Mouse (Mus musculus): ENCODE measurements around the gene Med18. TPM values are rescaled to one million over a fixed set of nuclear protein-coding genes. Genes with fewer than 3 reads are reported as not detected.
A peak's percentile ranks its signal among the peaks of the same experiment; 100 is the strongest.

The Med18 gene
- polyA plus RNA-seq, 1 experiment = 6.4 TPM

- peaks cover 32% of the 10 kb centered on the region for H3K4me1 ChIP-seq (ENCODE audit: control insufficient read depth, insufficient read depth, low read length)
- H3K4me3 ChIP-seq (ENCODE audit: insufficient read depth, low read length) = no peak overlapping the region
- TF ChIP-seq POLR2A (IDR thresholded peaks at IDR 0.05; ENCODE audit: borderline replicate concordance, low read depth, low read length) (no peak), CTCF (IDR thresholded peaks at IDR 0.05; ENCODE audit: low read depth, low read length) (no peak)
- H3K27ac ChIP-seq (ENCODE audit: insufficient read depth, low read depth, low read length) = no peak overlapping the region
These were observed 37.9 kb upstream of the Med18 start for GRCm38 (mm10) chr4:132501639-132502038.

- no peak overlapping the region for H3K4me3 ChIP-seq (ENCODE audit: insufficient read depth, low read length)
- H3K4me1 ChIP-seq (ENCODE audit: control insufficient read depth, insufficient read depth, low read length) = peaks cover 44% of the 10 kb centered on the region
- TF ChIP-seq CTCF (IDR thresholded peaks at IDR 0.05; ENCODE audit: low read depth, low read length) (no peak), POLR2A (IDR thresholded peaks at IDR 0.05; ENCODE audit: borderline replicate concordance, low read depth, low read length) (no peak)
- no peak overlapping the region for H3K27ac ChIP-seq (ENCODE audit: insufficient read depth, low read depth, low read length)
These were observed 30.7 kb upstream of the Med18 start for GRCm38 (mm10) chr4:132494271-132494918.

GRCm38 (mm10) chr4:132492178-132493060, 28.7 kb upstream of the Med18 start:
- H3K4me3 ChIP-seq (ENCODE audit: insufficient read depth, low read length) = no peak overlapping the region
- no peak for TF ChIP-seq CTCF (IDR thresholded peaks at IDR 0.05; ENCODE audit: low read depth, low read length)
- TF ChIP-seq POLR2A (IDR thresholded peaks at IDR 0.05; ENCODE audit: borderline replicate concordance, low read depth, low read length) = no peak
- no peak overlapping the region for H3K27ac ChIP-seq (ENCODE audit: insufficient read depth, low read depth, low read length)
- peaks cover 55% of the 10 kb centered on the region for H3K4me1 ChIP-seq (ENCODE audit: control insufficient read depth, insufficient read depth, low read length)

GRCm38 (mm10) chr4:132491748-132492147, 28.0 kb upstream of the Med18 start:
- no peak for TF ChIP-seq POLR2A (IDR thresholded peaks at IDR 0.05; ENCODE audit: borderline replicate concordance, low read depth, low read length)
- no peak for TF ChIP-seq CTCF (IDR thresholded peaks at IDR 0.05; ENCODE audit: low read depth, low read length)
- Histone ChIP-seq H3K27ac (ENCODE audit: insufficient read depth, low read depth, low read length) (peak overlapping the region; percentile 4; the same call in 1 of the 2 replicates), H3K4me1 (ENCODE audit: control insufficient read depth, insufficient read depth, low read length) (peaks cover 55% of the 10 kb centered on the region), H3K4me3 (ENCODE audit: insufficient read depth, low read length) (no peak overlapping the region)

GRCm38 (mm10) chr4:132491057-132491456, 27.3 kb upstream of the Med18 start:
- H3K27ac ChIP-seq (ENCODE audit: insufficient read depth, low read depth, low read length) = no peak overlapping the region
- H3K4me3 ChIP-seq (ENCODE audit: insufficient read depth, low read length) = no peak overlapping the region
- peaks cover 55% of the 10 kb centered on the region for H3K4me1 ChIP-seq (ENCODE audit: control insufficient read depth, insufficient read depth, low read length)
- TF ChIP-seq POLR2A (IDR thresholded peaks at IDR 0.05; ENCODE audit: borderline replicate concordance, low read depth, low read length) (no peak), CTCF (IDR thresholded peaks at IDR 0.05; ENCODE audit: low read depth, low read length) (no peak)

GRCm38 (mm10) chr4:132490273-132491010, 26.7 kb upstream of the Med18 start:
- TF ChIP-seq POLR2A (IDR thresholded peaks at IDR 0.05; ENCODE audit: borderline replicate concordance, low read depth, low read length) = no peak
- no peak for TF ChIP-seq CTCF (IDR thresholded peaks at IDR 0.05; ENCODE audit: low read depth, low read length)
- Histone ChIP-seq H3K4me1 (ENCODE audit: control insufficient read depth, insufficient read depth, low read length) (peaks cover 51% of the 10 kb centered on the region), H3K4me3 (ENCODE audit: insufficient read depth, low read length) (no peak overlapping the region), H3K27ac (ENCODE audit: insufficient read depth, low read depth, low read length) (no peak overlapping the region)

GRCm38 (mm10) chr4:132488976-132489375, 25.3 kb upstream of the Med18 start:
- no peak overlapping the region for H3K27ac ChIP-seq (ENCODE audit: insufficient read depth, low read depth, low read length)
- H3K4me1 ChIP-seq (ENCODE audit: control insufficient read depth, insufficient read depth, low read length) = peaks cover 38% of the 10 kb centered on the region
- TF ChIP-seq POLR2A (IDR thresholded peaks at IDR 0.05; ENCODE audit: borderline replicate concordance, low read depth, low read length) (no peak), CTCF (IDR thresholded peaks at IDR 0.05; ENCODE audit: low read depth, low read length) (no peak)
- H3K4me3 ChIP-seq (ENCODE audit: insufficient read depth, low read length) = no peak overlapping the region

GRCm38 (mm10) chr4:132488521-132488920, 24.8 kb upstream of the Med18 start:
- Histone ChIP-seq H3K27ac (ENCODE audit: insufficient read depth, low read depth, low read length) (no peak overlapping the region), H3K4me3 (ENCODE audit: insufficient read depth, low read length) (no peak overlapping the region), H3K4me1 (ENCODE audit: control insufficient read depth, insufficient read depth, low read length) (peaks cover 37% of the 10 kb centered on the region)
- TF ChIP-seq POLR2A (IDR thresholded peaks at IDR 0.05; ENCODE audit: borderline replicate concordance, low read depth, low read length) = no peak
- TF ChIP-seq CTCF (IDR thresholded peaks at IDR 0.05; ENCODE audit: low read depth, low read length) = no peak

GRCm38 (mm10) chr4:132484820-132485219, 21.1 kb upstream of the Med18 start:
- Histone ChIP-seq H3K27ac (ENCODE audit: insufficient read depth, low read depth, low read length) (no peak overlapping the region), H3K4me1 (ENCODE audit: control insufficient read depth, insufficient read depth, low read length) (peaks cover 10% of the 10 kb centered on the region), H3K4me3 (ENCODE audit: insufficient read depth, low read length) (no peak overlapping the region)
- TF ChIP-seq CTCF (IDR thresholded peaks at IDR 0.05; ENCODE audit: low read depth, low read length) (no peak), POLR2A (IDR thresholded peaks at IDR 0.05; ENCODE audit: borderline replicate concordance, low read depth, low read length) (no peak)
